ENCODE assay signal across 25 mouse cellular contexts in the genomic region with DNA sequence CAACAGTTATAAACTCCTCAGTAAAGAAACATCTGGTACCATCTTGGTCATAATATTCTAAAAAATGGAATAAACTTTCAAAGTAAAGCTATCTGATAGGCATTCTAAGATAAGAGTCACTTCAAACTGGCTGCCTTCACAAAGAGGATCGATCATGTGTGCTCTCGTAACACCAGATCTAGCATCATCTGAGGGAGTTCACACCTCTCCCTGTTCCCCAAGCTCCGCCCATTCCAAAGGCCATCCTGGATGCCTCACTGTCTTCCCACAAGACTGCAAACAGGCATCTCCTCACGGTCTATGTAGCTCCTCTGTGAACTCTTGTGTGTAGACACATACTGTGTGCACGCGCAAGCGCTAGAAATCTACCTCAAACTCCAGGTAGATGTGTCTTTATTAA. TPM values are rescaled to one million over a fixed set of nuclear protein-coding genes. Genes with fewer than 3 reads are reported as not detected.
"Had no signal": no experiment of that assay in that cellular context is flagged by ENCODE, and none has a peak within 500 bp of the region (broad histone marks: within the 10 kb centered on the region; RNA-seq: fewer than 3 reads in every experiment).

No protein-coding gene starts in this region.

- H3K9me3 ChIP-seq: heart, embryonic 10.5 days; heart, embryonic 13.5 days; heart, embryonic 15.5 days; hindbrain, embryonic 10.5 days; hindbrain, embryonic 12.5 days; limb, embryonic 10.5 days; limb, embryonic 12.5 days had no signal

- H3K9ac ChIP-seq: heart, embryonic 13.5 days; heart, embryonic 15.5 days; hindbrain, embryonic 12.5 days; hindbrain, embryonic 14.5 days; limb, embryonic 12.5 days; liver, embryonic 14.5 days had no signal

- ATAC-seq: forebrain, embryonic 16.5 days; hindbrain, embryonic 16.5 days; inflammation-experienced regulatory T-cells, adult 6 months; intestine, embryonic 16.5 days had no signal

- H3K27me3 ChIP-seq: heart, embryonic 13.5 days; heart, embryonic 15.5 days; hindbrain, embryonic 12.5 days had no signal

- DNase-seq: gastrocnemius, adult 2 months; gastrocnemius, postnatal 10 days; gastrocnemius, postnatal 25 days; heart, adult 18-20 months; heart, postnatal 14 days; heart, postnatal 4 days; kidney, adult 18-20 months; kidney, postnatal 10 days; kidney, postnatal 4 days; liver had no signal

- H3K36me3 ChIP-seq: heart, embryonic 10.5 days; heart, embryonic 13.5 days; heart, embryonic 15.5 days; hindbrain, embryonic 10.5 days; hindbrain, embryonic 12.5 days; limb, embryonic 10.5 days; limb, embryonic 12.5 days had no signal

- H3K4me3 ChIP-seq: gastrocnemius, adult 2 months; heart, embryonic 10.5 days; heart, embryonic 13.5 days; heart, embryonic 15.5 days; hindbrain, embryonic 10.5 days; hindbrain, embryonic 12.5 days; layer of hippocampus, adult 2 months; left cerebral cortex, adult 2 months; limb, embryonic 10.5 days; limb, embryonic 12.5 days had no signal

- H3K27ac ChIP-seq: gastrocnemius, adult 2 months; heart, embryonic 10.5 days; heart, embryonic 13.5 days; heart, embryonic 15.5 days; hindbrain, embryonic 10.5 days; hindbrain, embryonic 12.5 days; hindbrain, embryonic 14.5 days; layer of hippocampus, adult 2 months; left cerebral cortex, adult 2 months; limb, embryonic 10.5 days; limb, embryonic 12.5 days; liver, embryonic 14.5 days had no signal

- H3K4me2 ChIP-seq: heart, embryonic 13.5 days; heart, embryonic 15.5 days; hindbrain, embryonic 12.5 days; hindbrain, embryonic 14.5 days; limb, embryonic 12.5 days had no signal

RNA-seq across cellular contexts. Expression of gene Mb21d2, which starts 32.9 kb away (rescaled TPM):
- polyA plus RNA-seq: inflammation-experienced regulatory T-cells, adult 6 months had no signal
